In the genomic region with DNA sequence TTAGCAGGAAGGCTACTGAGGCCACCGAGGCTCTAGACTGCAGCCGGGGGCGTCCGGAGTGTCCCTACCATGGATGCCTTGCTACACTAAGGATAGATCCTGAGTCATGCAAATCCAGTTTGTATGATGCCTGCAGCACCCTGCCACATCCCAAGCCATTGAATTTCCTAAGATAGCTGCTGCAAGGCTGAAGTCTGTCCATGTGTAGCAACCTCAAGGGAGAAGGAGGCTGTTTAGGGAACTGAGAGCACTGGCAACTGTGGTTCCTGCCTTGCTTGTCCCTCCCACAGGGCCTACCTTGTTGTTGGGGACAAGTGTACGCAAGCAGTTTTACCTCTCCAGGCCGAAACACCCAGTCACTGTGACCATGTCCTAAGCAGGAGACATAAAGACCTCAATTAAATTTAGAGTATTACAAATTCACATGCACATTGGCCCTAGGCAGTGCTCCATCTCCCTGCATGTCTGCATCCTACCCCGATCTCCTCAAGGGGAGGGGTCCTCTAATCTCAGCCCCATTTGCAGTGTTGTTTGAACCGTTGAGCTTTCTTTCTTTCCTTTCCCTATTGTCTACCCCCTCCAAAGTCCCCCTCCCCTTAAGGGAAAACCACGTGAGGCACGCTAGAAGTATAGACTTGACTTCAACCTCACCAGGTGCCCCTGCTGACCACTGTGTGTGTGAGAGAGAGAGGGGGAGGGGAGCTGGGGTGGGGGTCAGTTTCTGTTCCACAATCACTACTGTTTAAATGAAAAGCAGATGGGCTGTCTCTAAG, we compare ENCODE assay signal across 12 mouse cellular contexts.
DNase-seq lines count a peak whose midpoint lies in the region; ATAC-seq and TF ChIP-seq lines count a peak whose summit lies in the region.
"Had no signal": no experiment of that assay in that cellular context is flagged by ENCODE, and none has a peak within 500 bp of the region (broad histone marks: within the 10 kb centered on the region; RNA-seq: fewer than 3 reads in every experiment).

No protein-coding gene starts in this region.

- TF ChIP-seq CTCF in spleen, adult 2 months (IDR thresholded peaks at IDR 0.05; ENCODE audit: extremely low read depth, insufficient read depth, insufficient read length, insufficient replicate concordance): no peak

- H3K9me3 ChIP-seq in hindbrain, embryonic 10.5 days: peaks cover 6% of the 10 kb centered on the region
- H3K9me3 ChIP-seq in hindbrain, embryonic 14.5 days (ENCODE audit: control insufficient read depth, low read length): no peaks in the 10 kb centered on the region
- H3K9me3 ChIP-seq in limb, embryonic 10.5 days (replicated peaks): 0 out of 2 replicates have a peak, but pooled peaks cover 1% of the 10 kb centered on the region

- peaks cover 10% of the 10 kb centered on the region for H3K4me1 ChIP-seq in hindbrain, embryonic 10.5 days (replicated peaks)
- peaks cover 4% of the 10 kb centered on the region; the same call in 1 of the 2 replicates for H3K4me1 ChIP-seq in hindbrain, embryonic 14.5 days (replicated peaks; ENCODE audit: control insufficient read depth, insufficient read depth, low read length)
- H3K4me1 ChIP-seq in spleen, adult 2 months (ENCODE audit: control insufficient read depth, insufficient read depth, insufficient read length): peaks cover 68% of the 10 kb centered on the region; the same call in 1 of the 2 replicates
- H3K4me1 ChIP-seq in limb, embryonic 10.5 days: peaks cover 60% of the 10 kb centered on the region

- no peaks in the 10 kb centered on the region for H3K27me3 ChIP-seq in hindbrain, embryonic 10.5 days (ENCODE audit: insufficient read depth, poor library complexity, severe bottlenecking)
- no peaks in the 10 kb centered on the region for H3K27me3 ChIP-seq in hindbrain, embryonic 14.5 days (ENCODE audit: control insufficient read depth, insufficient read depth, low read length)
- H3K27me3 ChIP-seq in spleen, adult 2 months (ENCODE audit: control insufficient read depth, insufficient read depth, low read length): no peaks in the 10 kb centered on the region
- H3K27me3 ChIP-seq in limb, embryonic 10.5 days (ENCODE audit: low read depth, poor library complexity, severe bottlenecking): no peaks in the 10 kb centered on the region
- H3K27me3 ChIP-seq in splenic B cell, adult 2 months (ENCODE audit: control insufficient read depth, insufficient read depth, low read length, poor library complexity, severe bottlenecking): no peaks in the 10 kb centered on the region

- H3K9ac ChIP-seq in hindbrain, embryonic 14.5 days: no peak overlapping the region

- WGBS in hindbrain, embryonic 10.5 days: 69% methylated on average over 10 of the region's 10 CpGs
- WGBS in hindbrain, embryonic 14.5 days: 69% methylated on average over 10 of the region's 10 CpGs
- 55% methylated on average over 10 of the region's 10 CpGs for WGBS in spleen, adult 2 months
- 67% methylated on average over 10 of the region's 10 CpGs for WGBS in limb, embryonic 10.5 days

- peaks cover 18% of the 10 kb centered on the region for H3K36me3 ChIP-seq in hindbrain, embryonic 10.5 days
- no peaks in the 10 kb centered on the region for H3K36me3 ChIP-seq in hindbrain, embryonic 14.5 days (replicated peaks; ENCODE audit: control insufficient read depth, insufficient read depth)
- H3K36me3 ChIP-seq in spleen, adult 2 months (ENCODE audit: control insufficient read depth, insufficient read depth, low read length): peaks cover 5% of the 10 kb centered on the region
- peaks cover 59% of the 10 kb centered on the region for H3K36me3 ChIP-seq in limb, embryonic 10.5 days
- H3K36me3 ChIP-seq in splenic B cell, adult 2 months (ENCODE audit: control insufficient read depth, insufficient read depth, low read length, poor library complexity, severe bottlenecking): peaks cover 2% of the 10 kb centered on the region; the same call in 1 of the 2 replicates

- H3K4me2 ChIP-seq in hindbrain, embryonic 14.5 days (replicated peaks): no peak overlapping the region

- peak; percentile 16 for DNase-seq in hindbrain, embryonic 10.5 days (ENCODE audit: low spot score)
- DNase-seq in hindbrain, embryonic 14.5 days (ENCODE audit: low spot score): no peak
- DNase-seq in spleen, adult 2 months (ENCODE audit: low read depth in 1 of 2, low spot score in 2 of 2): peak; percentile 49 to 65
- no peak for DNase-seq in spleen, postnatal 14 days (ENCODE audit: low spot score in 2 of 2)
- DNase-seq in limb, embryonic 10.5 days (ENCODE audit: low spot score): peak; percentile 54
- peak; percentile 82 for DNase-seq in splenic B cell, adult 2 months (ENCODE audit: low read depth, low spot score)
- DNase-seq in layer of hippocampus, adult 9-11 months: no peak
- DNase-seq: cerebellum, adult 8-10 months; layer of hippocampus, postnatal 36 days had no signal

- TF ChIP-seq POLR2A in spleen, adult 2 months (IDR thresholded peaks at IDR 0.05; ENCODE audit: low read depth, low read length): no peak

- H3K4me3 ChIP-seq in hindbrain, embryonic 10.5 days: no peak overlapping the region
- H3K4me3 ChIP-seq in hindbrain, embryonic 14.5 days (replicated peaks; ENCODE audit: low read length): no peak overlapping the region
- no peak overlapping the region for H3K4me3 ChIP-seq in spleen, adult 2 months (ENCODE audit: extremely low read depth, insufficient read depth, insufficient read length)
- 0 out of 2 replicates have a peak overlapping the region, but pooled peaks have one; percentile 5 for H3K4me3 ChIP-seq in limb, embryonic 10.5 days

- no peak for ATAC-seq in hindbrain, embryonic 14.5 days (ENCODE audit: low FRiP score)
- ATAC-seq in megakaryocyte-erythroid progenitor cell, adult 5-6 weeks (replicated peaks; ENCODE audit: low FRiP score, low TSS enrichment, poor library complexity, severe bottlenecking): no peak
- ATAC-seq: CD4-positive, CD25-positive, alpha-beta regulatory T cell, adult 4 months; inflammation-experienced regulatory T-cells, adult 6 months had no signal

- H3K27ac ChIP-seq in hindbrain, embryonic 10.5 days: peak overlapping the region; percentile 30; the same call in 1 of the 2 replicates
- no peak overlapping the region for H3K27ac ChIP-seq in hindbrain, embryonic 14.5 days
- H3K27ac ChIP-seq in spleen, adult 2 months (ENCODE audit: insufficient read depth, low read length): peak overlapping the region; percentile 81
- peak overlapping the region; percentile 65 for H3K27ac ChIP-seq in limb, embryonic 10.5 days

Comparison
In these comparisons a context has a peak if more than half of its experiments do, and no peak if none do; other contexts are left out.
1. DNase-seq: peak in hindbrain, embryonic 10.5 days (single experiment), spleen, adult 2 months (2 of 2), limb, embryonic 10.5 days (single experiment) and splenic B cell, adult 2 months (single experiment); none in hindbrain, embryonic 14.5 days (single experiment), spleen, postnatal 14 days (0 of 2) and layer of hippocampus, adult 9-11 months (single experiment).